Mouse (Mus musculus) CD4-positive, CD25-positive, alpha-beta regulatory T cell, adult 4 months (primary cell): Measurements from ENCODE around the gene Abhd8. TPM values are rescaled to one million over a fixed set of nuclear protein-coding genes. Genes with fewer than 3 reads are reported as not detected.

Experiments
- ATAC-seq: one replicate; pipeline ENCODE4 v1.8.0; 2017
- polyA plus RNA-seq, 2 experiments: library from polyadenylated mRNA; unstranded; fragments of 100-300 nt; shearing (Covaris generic); gene quantifications; one replicate each; pipeline ENCODE4 v1.2.1; 2017

The Abhd8 gene
- polyA plus RNA-seq: 10 to 100 TPM; 16.3 to 19.5 TPM

DNA sequence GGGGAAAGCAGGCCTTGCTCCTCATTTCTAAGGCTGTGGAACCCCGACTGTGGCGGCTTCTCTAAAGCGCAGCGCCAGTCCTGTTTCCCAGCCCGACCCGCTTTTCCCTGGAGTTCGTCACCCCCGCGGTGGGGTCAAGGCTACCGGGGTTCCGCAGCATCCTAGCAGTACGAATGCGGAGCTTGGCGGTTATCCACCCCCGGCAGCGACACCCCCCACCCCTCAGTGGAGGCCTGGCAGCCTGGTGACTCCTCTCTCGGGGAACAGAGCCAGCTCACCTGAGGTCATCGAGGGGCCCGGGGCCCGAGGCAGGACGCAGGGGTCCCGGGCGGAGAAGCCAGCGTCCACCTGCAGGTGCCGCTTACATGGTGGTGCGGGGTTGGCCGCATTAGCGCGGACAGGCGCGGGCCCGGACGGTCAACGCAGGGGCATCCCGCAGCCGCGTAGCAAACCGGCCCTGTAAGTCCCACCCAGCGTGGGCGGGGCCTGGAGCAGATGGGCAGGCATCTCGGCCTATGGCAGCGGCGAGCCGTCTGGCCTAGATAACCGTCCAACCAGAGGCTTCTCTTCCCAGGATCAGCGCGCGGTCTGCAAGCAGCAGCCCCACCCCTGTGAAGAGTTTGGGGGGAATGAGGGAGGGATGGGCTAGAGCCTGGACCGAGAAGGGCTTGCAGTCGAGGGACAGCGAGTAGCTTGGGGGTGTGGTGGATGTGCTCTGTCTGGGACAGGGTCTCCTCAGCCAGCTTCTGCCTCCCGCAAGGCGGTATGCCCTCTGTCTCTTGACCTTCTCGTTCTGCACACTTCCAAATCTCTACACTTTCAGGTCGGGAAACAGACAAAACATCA is at the start of gene Abhd8:
Gene Abhd8 (minus strand): TSS at position 468 of the 846 bp plus-strand sequence.
- ATAC-seq: peak; percentile 42

DNA sequence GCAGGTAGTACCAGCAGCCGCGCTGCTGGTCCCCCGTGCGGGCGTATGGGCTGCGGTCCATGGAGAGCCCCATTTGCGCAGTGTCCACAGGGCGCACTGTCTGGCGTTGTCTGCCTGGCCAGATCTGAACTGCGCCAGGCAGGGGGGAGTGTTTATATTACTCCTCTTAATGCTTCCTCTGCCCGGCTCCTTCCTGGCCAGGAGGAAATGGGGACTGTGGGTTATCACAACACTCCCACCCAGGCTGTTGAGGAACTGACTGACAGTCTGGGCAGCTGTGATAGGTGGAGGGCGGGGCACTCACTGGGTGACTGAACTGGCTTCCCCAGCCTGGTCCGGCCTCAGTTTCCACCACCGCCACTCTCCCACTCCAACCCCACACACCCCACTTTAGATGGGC is 48.2 kb upstream of the Abhd8 start, which contains the start of gene Plvap:
Gene Plvap (minus strand): TSS at position 109 of the 400 bp plus-strand sequence.
- ATAC-seq: no peak

DNA sequence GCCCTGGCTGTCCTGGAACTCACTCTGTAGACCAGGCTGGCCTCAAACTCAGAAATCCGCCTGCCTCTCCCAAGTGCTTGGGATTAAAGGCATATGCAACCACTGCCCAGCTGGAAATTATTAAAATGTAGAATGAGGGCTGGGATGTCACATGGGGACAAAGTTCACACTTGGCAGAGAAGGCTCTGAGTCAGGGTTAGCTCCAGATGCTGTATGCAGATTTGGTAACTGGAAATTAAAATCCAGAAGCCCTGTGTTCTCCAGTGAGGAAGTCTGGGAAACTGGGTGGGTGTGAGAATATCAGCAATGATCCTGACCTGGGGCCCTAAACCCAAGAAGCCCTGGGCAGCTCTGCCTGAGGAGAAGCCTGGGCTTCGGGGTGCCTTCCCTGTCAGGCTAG is 45.9 kb upstream of the Abhd8 start:
- no peak for ATAC-seq

DNA sequence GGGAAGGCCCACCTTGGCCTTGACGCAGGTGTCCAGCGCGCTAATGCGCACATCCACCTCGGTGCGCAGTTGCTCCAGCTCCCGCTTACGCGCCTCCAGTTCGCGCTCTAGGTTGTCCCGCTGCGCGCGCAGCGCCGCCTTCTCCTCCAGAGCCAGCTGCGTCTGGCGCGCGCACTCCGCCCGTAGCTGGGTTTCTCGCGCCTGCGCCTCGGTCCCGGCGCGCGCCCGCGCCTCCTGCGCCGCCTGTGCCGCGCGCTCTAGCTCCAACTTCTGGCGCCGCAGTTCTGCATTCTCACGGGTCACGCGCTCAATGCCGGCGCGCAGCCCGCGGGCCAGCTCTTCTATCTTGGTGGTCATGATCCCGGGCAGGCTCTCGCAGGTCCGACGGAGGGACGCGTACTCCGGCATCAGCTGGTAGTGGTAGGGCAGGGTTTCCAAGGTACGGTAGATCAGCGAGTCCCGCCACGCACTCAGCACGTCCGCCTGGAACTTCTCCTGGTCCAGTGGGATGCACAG is 44.2 kb upstream of the Abhd8 start:
- ATAC-seq: no peak

DNA sequence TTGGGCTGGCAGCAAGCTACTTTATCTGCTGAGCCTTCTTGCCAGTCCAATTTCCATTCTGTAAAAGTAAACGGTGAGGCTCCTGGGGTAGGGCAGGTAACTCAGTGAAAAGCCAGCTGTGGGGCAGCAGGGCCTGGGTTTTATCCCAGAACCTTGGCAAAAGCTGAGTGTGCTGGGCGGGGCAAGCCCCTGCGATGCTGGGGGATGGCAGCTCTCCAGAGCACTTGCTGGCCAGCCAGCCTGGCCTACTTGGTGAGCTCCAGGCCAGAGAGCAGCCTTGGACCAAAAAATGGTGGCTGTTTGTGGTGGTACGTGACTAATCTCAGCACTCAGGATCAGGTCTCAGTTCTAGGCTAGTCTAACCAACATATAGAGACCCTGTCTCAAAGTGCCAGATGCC is 42.5 kb upstream of the Abhd8 start:
- no peak for ATAC-seq

DNA sequence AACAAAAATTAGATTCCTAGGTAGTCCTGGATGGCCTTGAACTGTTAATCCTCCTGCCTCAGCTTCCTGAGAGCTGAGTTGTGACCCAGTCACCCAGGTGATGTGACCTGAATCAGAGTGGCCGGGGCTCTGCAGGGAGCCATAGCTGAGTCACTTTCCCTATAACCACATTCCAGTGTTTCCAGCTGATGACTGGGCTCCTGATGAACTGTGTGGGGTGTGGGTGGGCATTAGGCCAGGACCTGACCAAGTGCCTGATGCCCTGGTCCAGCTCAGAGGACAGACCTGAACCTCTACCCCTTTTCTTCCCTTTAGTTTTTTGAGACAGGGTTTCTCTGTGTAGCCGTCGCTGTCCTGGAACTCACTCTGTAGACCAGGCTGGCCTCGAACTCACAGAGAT is 41.9 kb upstream of the Abhd8 start:
- ATAC-seq: no peak

DNA sequence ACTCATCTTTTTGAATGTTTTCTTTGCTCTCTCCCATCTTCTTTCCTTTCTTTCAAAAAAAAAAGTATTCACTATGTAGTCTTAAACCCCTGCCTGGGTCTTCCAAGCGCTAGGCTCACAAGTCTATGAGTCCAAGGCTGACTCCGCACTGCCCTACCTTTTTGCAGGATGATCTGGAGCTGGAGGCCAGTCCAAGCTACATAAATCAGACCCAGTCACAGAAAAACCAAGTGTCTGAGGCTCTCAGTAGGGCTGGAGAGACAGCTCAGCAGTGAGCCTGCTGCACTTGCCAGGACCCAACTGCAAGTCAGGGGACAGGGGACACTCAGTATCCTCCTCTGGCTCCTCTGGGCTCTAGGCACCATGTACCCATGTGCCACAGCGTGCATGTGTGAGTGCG is 40.9 kb upstream of the Abhd8 start:
- no peak for ATAC-seq

DNA sequence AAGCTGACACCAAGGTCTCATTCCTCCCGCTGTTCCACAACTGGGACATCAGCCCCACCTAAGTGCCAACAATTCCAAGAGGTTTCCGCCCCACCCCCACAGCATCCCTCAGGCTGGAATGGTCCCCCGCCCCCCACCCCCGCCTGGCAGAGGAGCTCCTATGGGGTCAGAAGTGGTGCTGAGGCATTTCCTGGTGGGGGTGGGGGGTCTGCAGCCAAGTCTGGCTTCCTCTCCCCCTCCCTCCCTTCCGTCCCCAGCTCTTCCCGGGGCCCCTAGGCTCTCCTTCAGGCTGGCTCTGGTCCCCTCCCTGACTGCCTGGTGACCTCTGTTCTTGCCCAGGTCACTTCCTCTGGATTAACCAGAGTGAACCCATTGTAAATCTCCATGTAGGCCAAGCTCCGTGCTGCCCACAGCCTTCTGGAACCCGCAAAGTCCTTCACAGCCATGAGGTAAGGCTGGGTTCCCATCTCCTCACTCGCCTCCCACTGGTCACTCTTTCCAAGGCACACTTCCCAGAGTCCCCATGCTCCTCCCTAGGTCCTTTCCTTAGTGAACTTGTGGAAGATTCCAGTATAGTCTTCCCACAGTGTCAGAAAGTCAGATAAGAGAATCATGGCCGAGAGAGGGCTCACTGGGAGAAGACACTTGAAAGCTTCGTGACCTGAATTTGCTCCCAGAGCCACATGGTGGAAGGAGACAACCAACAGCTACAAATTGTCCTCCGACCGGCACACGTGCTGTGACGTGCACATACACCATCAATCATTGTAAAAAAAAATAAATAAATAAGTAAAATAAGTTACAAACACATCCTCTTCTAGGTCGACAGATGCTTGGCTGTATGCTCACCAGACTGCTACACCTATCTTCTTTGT is 35.6 kb upstream of the Abhd8 start:
- no peak for ATAC-seq

DNA sequence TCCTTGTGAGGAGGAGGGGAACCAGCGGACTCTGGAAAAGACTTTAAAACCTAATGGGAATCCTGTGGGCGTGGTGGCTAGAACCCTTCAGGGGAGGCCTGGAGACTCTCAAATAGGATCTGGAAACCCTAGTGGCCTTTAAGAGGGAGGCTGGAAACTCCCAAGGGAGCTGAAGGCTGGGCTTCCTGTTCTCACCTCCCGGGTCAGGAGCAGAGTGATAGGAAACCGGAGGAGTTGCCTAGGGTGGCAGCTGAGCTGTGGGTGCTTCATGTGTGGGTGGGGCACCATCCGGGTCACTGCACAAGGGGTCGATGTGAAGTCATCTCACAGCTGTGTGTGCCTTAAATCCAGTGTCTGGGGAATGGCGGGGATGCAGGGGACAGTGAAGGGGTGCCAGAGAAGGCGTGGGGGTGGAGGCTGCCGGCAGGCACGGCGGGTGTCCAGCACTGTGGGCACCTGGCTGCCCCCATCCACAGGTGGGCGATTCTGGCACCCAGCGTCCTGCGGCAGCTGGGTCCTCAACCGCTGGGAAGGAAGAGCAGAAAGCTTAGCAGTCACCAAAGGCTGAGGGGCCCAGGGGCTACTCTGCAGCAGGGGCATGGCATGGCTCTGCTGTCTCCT is 34.5 kb upstream of the Abhd8 start:
- no peak for ATAC-seq

DNA sequence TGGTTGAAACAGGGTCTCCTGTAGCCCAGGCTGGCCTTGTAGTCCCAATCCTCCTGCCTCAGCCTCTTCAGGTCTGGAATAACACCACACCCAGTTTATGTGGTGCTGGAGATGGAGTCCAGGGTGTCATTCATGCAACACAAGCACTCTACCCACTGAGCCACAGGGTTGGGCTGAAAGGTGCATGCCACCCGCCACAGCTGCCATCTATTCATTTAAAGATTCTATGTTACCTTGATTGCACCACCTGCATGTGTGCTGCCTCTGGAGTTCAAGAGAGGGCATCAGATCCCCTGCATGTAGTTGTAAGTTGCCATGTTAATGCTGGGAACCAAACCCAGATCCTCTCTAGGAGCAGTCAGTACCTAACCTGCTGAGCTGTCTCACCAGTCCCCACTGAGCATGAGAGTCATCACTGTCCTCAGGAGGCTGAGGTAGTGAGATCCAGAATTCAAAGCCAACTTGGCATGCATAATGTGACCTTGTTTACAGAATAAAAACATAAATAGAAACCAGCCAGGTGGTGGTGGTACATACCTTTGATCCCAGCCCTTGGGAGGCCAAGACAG is 33.7 kb upstream of the Abhd8 start:
- ATAC-seq: no peak

DNA sequence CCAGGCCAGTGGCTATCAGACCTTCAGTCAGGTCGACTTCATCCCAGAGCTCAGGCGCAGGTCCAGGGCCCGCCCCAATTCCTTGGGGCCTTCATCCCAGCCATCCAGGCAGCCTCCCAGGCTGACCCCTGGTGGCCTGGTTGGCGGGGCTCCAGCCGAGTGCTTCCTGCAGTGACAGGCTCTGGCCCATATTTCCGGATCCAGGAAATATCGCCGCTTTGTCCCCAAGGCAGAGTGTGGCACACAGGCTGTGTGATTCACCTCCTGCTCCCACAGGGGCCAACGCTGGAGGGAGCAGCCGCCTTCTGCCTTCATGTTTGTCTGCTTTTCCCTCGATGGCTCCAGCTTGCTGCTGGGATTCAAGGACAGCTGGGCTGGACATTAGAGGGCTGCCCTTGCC is 33.0 kb upstream of the Abhd8 start:
- no peak for ATAC-seq

DNA sequence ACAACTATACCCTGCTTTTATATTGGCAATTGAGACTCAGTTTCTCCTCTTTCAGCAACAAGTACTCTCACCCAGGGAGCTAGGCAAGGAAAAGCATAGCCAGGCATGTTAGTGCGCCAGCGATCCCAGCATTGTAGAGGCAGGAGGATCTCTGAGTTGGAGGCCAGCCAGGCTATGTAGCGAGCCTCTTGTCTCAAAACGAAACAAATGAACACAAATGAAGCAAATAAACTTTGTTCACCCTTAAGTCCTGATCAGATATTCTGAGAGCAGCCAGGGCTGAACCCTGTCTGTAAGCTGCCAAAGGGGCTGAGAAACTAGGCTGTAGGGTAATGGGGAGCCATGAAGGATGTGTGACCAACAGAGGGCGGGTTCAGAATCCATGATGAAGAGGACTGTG is 32.4 kb upstream of the Abhd8 start:
- no peak for ATAC-seq

DNA sequence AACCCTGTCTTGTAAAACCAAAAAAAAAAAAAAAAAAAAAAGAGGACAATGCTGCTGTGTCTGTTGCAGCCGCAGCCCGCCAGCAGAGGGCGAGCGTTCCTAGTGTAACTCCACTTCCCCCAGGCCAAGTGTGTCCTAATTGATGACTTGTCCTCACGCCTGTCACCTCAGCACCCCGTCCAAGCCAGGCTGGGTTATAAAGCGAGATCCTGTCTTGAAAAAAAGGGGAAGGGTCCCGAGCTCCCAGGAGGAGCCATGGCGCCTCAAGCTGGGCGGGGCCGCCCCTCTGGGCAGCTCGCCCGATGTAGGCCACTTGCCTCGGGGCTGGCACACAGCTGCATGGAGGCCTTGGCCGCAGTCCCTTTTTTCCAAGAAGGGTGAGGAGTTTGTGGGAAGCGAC is 31.6 kb upstream of the Abhd8 start:
- peak; percentile 57 for ATAC-seq

DNA sequence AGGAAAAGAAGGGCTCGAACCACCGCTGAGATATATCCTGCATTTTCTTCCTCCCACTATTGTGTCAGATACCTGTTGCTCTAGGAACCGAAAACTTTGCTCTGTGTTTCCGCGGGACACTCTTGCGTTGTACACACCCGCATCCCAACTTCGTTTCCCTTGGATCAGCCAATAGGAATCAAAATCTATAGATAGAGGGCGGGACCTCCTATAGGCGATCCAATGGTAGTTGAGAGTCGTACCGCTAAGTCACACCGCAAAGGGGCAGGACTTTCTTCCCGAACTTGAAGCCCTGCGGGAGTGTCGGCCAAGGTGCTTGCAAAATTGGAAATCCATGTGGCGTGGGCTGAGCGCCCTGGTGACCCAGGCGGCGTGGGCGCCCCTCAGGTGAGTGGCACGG is 25.0 kb upstream of the Abhd8 start:
- ATAC-seq: peak; percentile 91

DNA sequence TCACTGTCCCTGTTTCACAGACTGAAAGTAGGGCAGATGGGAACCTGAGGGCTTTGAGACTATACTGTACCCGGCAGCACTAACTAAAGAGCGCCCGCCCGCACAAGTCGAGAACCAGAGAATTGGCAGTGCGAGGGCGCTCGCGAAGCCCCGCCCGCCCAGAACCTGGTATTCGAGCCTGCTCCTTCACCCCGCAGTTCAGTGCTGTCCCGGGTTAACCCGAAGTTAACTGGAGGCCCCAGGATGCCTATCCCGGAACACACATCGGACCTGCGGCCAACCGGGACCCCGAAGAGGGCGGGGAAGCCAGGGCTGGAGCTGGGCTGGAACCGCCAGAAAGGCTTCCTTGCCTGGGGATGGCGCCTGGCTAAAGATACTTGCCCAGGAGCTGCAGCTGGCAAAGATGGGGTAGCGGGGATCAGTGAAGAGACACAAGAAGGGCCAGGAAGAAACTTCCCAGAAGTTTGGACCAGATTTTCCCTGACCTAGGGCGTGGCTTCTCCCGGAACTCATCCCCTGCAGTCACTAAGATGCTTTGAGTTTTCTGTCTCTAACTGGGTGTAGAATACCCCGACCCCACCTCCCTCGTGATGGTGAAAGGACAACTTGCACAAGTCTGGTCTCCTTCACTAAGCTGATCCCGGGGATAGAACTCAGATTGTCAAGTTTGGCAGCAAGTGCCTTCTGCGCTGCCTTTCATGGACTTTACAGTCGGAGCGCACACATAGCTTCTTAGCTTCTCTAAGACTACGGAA is 24.4 kb upstream of the Abhd8 start, which contains the start of gene Gtpbp3:
Gene Gtpbp3 (plus strand): TSS at position 413 of the 755 bp plus-strand sequence.
- ATAC-seq: peak; percentile 44

DNA sequence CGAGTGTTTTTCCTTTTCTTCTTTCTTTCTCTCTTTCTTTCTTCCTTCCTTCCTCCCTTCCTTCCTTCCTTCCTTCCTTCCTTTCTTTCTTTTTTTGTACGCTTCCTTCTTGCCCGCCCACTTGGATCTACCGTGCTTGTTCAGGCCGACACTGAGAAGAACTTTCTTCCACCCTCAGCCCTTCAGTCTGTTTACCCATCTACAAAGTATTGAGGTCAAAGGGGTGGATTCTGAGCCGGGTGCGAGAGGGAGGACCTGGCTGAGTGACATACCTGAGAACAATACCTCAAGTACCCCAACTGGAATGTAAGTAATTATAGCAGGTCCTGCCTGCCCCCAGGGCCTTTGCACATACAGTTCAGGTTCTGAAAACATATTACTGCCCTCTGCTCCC is 22.7 kb upstream of the Abhd8 start:
- ATAC-seq: no peak

DNA sequence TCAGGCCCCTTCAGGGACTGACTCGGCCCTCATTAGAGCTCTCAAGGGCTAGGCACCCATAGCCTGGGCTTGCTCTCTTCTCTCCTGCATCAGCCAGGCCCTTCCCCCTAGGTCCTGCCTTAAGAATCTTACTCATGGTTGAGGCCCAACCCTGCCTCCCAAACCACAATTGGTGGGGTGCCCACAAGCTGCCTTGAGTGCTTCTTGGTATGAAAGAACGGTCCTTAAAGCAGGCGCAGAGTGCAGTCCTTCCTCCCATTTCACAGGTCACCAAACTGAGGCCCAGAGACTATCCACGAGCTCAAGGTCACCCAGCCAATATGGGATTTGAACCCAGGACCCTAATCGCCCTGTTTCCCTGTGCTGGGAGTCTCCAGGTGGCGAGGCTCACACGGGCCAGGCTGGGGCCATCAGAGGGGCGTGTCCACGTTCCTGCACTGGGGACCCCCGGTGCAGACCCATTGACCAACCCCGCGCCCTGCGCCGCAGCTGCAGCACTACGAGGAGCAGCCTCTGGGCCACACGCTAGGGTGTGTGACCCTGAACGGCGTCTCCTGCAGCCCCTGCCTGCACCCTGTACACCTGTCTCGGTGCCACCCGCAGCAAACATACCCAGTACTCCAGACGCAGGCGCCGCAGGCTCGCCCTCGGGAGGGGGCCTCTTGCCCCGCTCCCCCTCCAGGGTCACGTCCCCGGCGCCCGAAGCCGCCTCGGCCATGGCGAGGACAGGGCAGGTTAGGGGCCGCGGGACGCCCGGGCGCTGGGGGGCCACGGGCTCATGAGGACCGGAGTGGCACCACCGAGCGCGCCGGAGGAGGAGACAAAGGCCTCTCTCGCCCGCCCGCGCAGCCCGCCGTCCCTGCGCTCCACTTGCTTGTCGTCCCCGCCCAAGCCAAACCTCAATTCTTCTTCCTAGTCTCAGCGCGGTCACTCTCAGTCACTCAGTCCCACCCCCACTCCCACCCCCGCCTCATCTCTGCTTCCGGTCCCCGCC is 22.0 kb upstream of the Abhd8 start, which contains the start of gene Ano8:
Gene Ano8 (minus strand): TSS at position 822 of the 994 bp plus-strand sequence.
- ATAC-seq: peak; percentile 62

DNA sequence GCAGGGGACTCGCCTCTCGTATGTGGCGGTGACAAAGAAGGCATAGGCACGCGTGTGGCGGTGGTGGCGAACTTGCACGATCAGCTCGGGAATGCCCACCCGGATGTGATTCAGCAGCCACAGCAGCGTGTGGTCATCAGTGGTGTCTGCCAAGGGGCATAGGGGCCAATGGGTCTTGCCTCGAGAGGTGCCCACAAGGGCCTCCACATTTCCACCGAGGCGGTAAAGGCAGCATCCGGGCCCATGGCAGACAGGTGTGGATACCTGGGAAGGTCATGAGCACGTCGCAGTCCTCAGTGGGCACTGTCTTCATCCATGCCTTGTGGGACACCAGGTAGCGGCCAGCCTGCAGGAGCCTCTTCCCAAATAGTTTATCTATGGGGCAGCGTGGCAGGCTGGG is 21.3 kb upstream of the Abhd8 start:
- ATAC-seq: no peak

DNA sequence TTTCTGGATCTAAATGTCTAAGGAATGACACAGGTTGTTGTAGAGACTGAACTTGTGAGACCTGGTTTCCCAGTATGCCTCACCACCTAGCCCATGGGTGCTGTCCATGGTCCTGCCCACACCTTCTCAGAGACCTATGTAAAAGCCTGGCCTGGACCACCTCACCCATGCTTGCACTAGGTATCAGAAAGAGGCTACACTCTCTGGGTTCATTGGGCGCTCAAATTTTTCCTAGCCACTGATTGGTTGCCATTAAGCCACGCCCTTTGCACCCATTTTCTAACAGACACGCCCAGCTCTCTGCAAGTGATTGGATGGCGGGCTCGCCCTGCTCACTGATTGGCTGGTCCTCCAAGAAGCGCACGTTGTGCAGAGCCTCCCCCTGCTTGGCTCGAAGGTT is 20.5 kb upstream of the Abhd8 start:
- ATAC-seq: no peak

DNA sequence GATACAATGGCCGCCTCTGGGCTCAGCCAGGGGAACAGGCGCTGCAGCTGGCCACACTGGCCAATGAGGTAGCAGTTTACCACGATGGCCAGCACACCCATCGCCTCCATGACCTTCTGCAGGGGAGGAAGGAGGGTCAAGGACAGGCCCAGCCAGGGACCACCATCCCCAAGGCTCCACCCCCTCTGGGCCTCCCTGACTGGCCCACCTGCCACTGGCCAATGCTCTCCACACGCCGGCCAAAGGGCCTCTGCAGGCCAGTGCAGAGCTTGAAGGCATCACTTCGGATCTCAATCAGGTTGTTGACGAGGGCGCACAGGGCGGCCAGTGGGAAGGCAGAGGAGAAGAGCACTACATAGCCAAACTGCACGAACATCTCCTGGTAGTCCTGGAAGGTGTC is 15.5 kb upstream of the Abhd8 start:
- ATAC-seq: no peak
